Mouse (Mus musculus) hindbrain, embryonic 13.5 days (tissue): ENCODE results near the gene Ep300. TPM values are rescaled to one million over a fixed set of nuclear protein-coding genes. Genes with fewer than 3 reads are reported as not detected.
"Not testable (repeated sequence)": the region's sequence is repeated elsewhere in the genome, so short reads cannot be mapped to it uniquely, and the experiment has no call there.

ENCODE experiments used
- ATAC-seq: fragments of 200-750 bp; cut with Nextera tagmentation; 2 replicates; pipeline ENCODE4 v1.8.0; 2017; ENCODE audit warnings: moderate TSS enrichment; ENCODE audit not compliant: low FRiP score
- H3K27ac ChIP-seq: fragments of 300-500 bp; sonication (generic); 2 replicates; pipeline ENCODE4 v1.5.1; 2015; ENCODE audit warnings: inconsistent platforms, mild to moderate bottlenecking, moderate library complexity
- H3K27me3 ChIP-seq: fragments of 300-500 bp; sonication (generic); 2 replicates; pipeline ENCODE4 v1.6.1; 2015; ENCODE audit warnings: mild to moderate bottlenecking, inconsistent platforms
- H3K36me3 ChIP-seq: fragments of 300-500 bp; sonication (generic); 2 replicates; pipeline ENCODE4 v1.6.1; 2015; ENCODE audit warnings: mild to moderate bottlenecking, inconsistent platforms
- H3K4me1 ChIP-seq: fragments of 300-500 bp; sonication (generic); replicated peaks from 2 replicates; pipeline ENCODE4 v1.6.1; 2015; ENCODE audit warnings: inconsistent platforms
- H3K4me2 ChIP-seq: fragments of 300-500 bp; sonication (generic); 2 replicates; pipeline ENCODE4 v1.6.1; 2015; ENCODE audit warnings: inconsistent platforms, mild to moderate bottlenecking, moderate library complexity
- H3K4me3 ChIP-seq: fragments of 300-500 bp; sonication (generic); 2 replicates; pipeline ENCODE4 v1.5.1; 2015; ENCODE audit warnings: mild to moderate bottlenecking, inconsistent platforms
- H3K9ac ChIP-seq: fragments of 300-500 bp; sonication (generic); 2 replicates; pipeline ENCODE4 v1.6.1; 2015; ENCODE audit warnings: mild to moderate bottlenecking, inconsistent platforms
- H3K9me3 ChIP-seq: fragments of 300-500 bp; sonication (generic); 2 replicates; pipeline ENCODE4 v1.6.1; 2016; ENCODE audit warnings: inconsistent platforms
- WGBS: fragments of 180-500 bp; shearing (Covaris S2); methylation state at CpG from one replicate; pipeline ENCODE4 v1.1.7; 2015; 5-methylcytosine and 5-hydroxymethylcytosine counted together
- polyA plus RNA-seq: library from polyadenylated mRNA; unstranded; fragments of >200 nt; fragmentation: Nextera tagmentation; extraction: Ambion mirVana; gene quantifications from 2 replicates; pipeline ENCODE4 v1.2.1, GENCODE M21; 2015

Gene Ep300
- polyA plus RNA-seq, 1 experiment from 2014 or later: 20.6 TPM

DNA sequence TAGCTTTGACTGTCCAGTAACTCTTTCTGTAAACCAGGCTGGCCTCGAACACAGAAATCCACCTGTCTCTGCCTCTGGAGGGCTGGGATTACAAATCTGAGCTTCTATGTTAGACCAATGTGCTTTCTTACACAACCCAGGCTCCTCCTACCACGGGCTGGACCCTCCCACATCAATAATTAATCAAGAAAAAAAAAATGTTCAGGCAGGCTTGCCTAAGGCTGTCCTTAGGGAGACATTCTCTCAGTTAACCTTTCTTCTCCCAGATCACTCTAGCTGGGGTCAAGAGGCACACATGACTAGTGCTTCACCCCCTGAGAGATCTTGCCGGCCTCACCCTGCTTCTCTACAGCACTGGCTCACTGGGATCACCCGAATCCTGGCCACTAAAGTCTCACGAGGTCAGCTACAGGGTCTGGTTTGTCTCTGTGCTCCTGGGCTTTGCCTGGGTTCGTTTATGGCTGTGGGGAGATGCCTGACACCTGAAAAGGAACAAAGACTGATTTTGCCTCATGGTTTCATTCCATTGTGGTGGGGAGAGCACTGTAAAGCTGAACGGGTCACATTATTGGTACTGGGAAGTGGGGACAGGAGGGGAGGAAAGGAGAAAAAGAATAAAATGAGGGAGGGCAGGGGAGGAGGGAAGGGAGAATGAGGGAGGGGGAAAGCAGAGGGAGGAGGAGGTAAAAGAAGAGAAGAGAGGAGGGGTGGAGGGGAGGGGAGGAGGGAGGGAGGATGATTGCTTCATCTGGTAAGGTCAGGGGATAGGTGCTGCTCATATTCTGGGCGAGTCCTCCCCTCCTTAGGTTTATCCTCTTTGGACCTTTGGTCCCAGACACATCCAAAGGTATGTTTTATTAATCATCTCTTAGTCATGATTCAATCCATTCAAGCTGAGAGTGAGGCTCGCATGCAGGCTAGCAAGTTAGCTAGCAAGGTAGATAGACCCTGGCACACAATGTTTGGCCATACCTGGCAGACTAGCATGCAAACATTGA is 22.4 kb upstream of the Ep300 start:
- no peak overlapping the region for H3K4me2 ChIP-seq
- H3K9me3 ChIP-seq: no peaks in the 10 kb centered on the region
- H3K4me1 ChIP-seq: no peaks in the 10 kb centered on the region
- no peak overlapping the region for H3K4me3 ChIP-seq
- H3K36me3 ChIP-seq: no peaks in the 10 kb centered on the region
- no peak overlapping the region for H3K27ac ChIP-seq
- no peak for ATAC-seq
- H3K9ac ChIP-seq: no peak overlapping the region
- 38% methylated on average over 9 of the region's 9 CpGs for WGBS
- no peaks in the 10 kb centered on the region for H3K27me3 ChIP-seq

DNA sequence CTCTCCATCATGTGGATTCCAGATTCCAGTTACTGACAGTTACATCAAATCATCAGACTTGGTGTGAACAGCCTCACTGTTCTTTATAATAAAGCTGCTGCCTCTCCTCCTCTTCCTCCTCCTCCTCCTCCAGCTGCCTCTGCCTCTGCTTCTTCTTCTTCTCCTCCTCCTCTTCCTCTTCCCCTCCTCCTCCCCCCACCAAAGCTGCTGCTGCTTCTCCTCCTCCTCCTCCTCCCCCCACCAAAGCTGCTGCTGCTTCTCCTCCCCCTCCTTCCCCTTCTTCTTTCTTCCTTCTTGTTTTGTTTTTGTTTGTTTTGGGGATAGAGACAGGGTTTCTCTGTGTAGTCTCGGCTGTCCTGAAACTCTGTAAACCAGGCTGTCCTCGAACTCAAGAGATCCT is 17.1 kb upstream of the Ep300 start:
- WGBS: 50% methylated on average over 2 of the region's 2 CpGs
- Histone ChIP-seq H3K27me3 (no peaks in the 10 kb centered on the region), H3K4me2 (no peak overlapping the region), H3K4me1 (no peaks in the 10 kb centered on the region), H3K9ac (no peak overlapping the region), H3K4me3 (no peak overlapping the region), H3K9me3 (no peaks in the 10 kb centered on the region), H3K36me3 (no peaks in the 10 kb centered on the region), H3K27ac (no peak overlapping the region)
- no peak for ATAC-seq

DNA sequence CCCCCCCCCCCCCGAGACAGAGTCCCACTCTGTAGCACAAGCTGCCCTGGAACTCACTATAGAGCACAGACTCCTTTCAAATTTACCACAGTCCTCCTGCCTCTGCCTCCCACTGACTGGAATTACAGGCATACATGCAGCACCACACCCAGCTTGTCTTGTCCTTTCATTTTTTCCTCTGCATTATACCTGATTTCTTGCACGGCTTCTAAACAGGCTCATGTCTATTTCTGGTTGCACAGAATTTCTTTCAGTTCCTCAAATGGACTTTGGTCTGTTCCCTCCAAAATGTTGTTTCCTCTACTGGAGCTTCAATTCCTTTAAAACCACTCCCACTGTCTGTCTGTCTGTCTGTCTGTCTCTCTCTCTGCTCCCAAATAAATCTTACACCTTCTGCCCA is 16.6 kb upstream of the Ep300 start:
- ATAC-seq: no peak
- H3K4me3 ChIP-seq: no peak overlapping the region
- no peaks in the 10 kb centered on the region for H3K9me3 ChIP-seq
- no peaks in the 10 kb centered on the region for H3K27me3 ChIP-seq
- no peak overlapping the region for H3K9ac ChIP-seq
- no peak overlapping the region for H3K27ac ChIP-seq
- H3K4me1 ChIP-seq: no peaks in the 10 kb centered on the region
- no peak overlapping the region for H3K4me2 ChIP-seq
- no peaks in the 10 kb centered on the region for H3K36me3 ChIP-seq
- 79% methylated on average over 1 of the region's 2 CpGs for WGBS

DNA sequence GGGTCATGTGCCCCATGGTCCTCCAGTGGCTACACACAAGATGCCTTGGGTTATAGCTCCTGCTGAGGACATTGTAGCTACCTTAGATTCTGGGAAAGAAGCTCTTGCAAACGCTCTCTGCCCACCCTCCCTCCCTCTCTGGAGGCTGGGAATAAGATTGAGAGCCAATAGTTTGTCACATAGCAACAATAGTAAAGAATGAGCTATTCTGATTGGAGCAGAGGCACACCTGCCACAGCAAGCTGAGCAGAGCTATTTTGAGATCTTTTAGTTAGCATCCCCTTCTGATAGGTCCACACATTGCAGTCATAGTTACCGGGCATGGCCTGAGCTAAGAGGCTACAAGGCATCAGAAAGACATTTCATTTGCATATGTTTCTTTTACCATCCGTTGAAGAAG is 8.2 kb upstream of the Ep300 start:
- Histone ChIP-seq H3K4me2 (no peak overlapping the region), H3K36me3 (no peaks in the 10 kb centered on the region), H3K27ac (no peak overlapping the region), H3K9ac (no peak overlapping the region), H3K4me3 (no peak overlapping the region), H3K4me1 (no peaks in the 10 kb centered on the region), H3K27me3 (no peaks in the 10 kb centered on the region), H3K9me3 (no peaks in the 10 kb centered on the region)
- ATAC-seq: no peak
- WGBS: 10% methylated on average over 3 of the region's 3 CpGs

DNA sequence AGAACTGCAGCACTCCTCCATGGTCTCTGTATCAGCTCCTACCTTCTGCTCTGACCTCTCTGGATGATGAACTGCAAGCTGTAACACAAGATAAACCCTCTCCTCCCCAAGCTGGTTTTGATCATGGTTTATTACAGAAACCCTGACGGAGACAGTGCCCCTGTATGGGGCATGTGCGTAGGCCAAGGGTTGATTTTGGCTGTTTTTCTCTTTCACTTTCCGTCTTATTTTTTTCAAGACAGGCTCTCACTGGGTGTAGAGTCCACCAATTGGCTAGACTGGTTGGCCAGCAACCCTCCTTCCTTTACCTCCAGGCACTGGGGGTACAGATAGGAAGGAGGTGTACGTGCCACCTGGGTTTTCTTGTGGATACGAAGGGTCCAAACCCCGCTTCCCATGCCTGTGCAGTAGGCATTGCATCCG is 7.4 kb upstream of the Ep300 start:
- no peak overlapping the region for H3K4me2 ChIP-seq
- H3K9me3 ChIP-seq: no peaks in the 10 kb centered on the region
- H3K9ac ChIP-seq: no peak overlapping the region
- H3K36me3 ChIP-seq: no peaks in the 10 kb centered on the region
- H3K27me3 ChIP-seq: no peaks in the 10 kb centered on the region
- H3K4me3 ChIP-seq: no peak overlapping the region
- no peaks in the 10 kb centered on the region for H3K4me1 ChIP-seq
- no peak for ATAC-seq
- 90% methylated on average over 7 of the region's 7 CpGs for WGBS
- H3K27ac ChIP-seq: no peak overlapping the region

DNA sequence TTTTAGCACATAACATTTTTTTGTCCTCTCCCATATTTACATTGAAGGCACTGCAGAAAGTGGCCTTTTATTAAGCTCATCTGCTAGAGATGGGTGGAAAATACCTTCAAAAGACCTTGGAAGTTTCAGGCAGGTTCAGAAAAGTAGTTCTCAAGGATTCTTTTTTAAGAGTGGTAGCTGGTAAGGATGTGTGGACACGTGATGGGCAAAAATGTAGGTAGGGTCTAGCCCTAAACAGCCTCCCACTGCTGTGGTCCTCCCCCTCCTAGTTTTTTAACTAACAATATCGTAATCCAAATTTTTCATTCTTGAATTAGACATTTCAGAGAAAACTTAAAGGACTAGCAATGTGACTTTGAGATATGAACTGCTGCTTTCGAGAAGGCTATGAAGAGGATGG is 685 bp upstream of the Ep300 start:
- H3K27ac ChIP-seq: peak overlapping the region; percentile 88
- WGBS: 17% methylated on average over 3 of the region's 3 CpGs
- H3K27me3 ChIP-seq: no peaks in the 10 kb centered on the region
- peaks cover 3% of the 10 kb centered on the region; the same call in 1 of the 2 replicates for H3K36me3 ChIP-seq
- ATAC-seq: no peak
- peak overlapping the region; percentile 59 for H3K4me2 ChIP-seq
- peak overlapping the region; percentile 77 for H3K9ac ChIP-seq
- H3K9me3 ChIP-seq: no peaks in the 10 kb centered on the region
- H3K4me1 ChIP-seq: peaks cover 27% of the 10 kb centered on the region
- peak overlapping the region; percentile 97 for H3K4me3 ChIP-seq

DNA sequence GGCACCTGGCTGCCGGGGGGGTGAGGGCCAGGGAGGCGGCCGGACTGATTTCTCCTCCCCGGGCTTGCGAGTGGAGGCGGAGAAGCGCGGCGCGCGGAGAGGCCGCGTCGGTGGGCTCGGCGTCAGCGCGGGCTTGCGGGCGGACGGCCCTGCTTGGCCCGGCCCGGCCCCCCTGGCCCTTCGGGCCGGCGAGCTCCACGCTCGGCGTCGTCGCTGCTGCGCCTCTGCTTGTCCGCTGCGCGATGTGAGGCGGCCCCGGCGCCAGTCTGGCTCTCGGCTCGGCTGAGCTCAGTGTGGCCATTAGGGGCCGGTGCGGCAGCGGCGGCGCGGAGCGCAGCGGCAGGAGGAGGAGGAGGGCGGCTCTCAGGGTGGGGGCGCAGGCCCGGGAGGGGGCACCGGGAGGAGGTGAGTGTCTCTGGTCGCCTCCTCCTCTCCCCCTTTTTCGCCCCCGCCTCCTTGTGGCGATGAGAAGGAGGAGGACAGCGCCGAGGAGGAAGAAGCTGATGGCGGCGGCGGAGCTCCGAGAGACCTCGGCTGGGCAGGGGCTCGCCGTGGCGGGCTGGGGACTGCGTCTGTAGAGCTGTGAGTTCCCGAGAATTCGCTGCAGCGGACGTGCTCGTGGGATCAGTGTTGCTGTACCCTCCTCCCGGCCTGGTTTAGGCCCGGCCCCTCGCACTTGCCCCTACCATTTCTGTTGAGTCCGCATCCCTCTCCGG is 753 bp downstream of the Ep300 start:
- Histone ChIP-seq H3K4me2 (peak overlapping the region; percentile 97), H3K4me3 (peak overlapping the region; percentile 97), H3K4me1 (peaks cover 37% of the 10 kb centered on the region), H3K27ac (peak overlapping the region; percentile 100), H3K27me3 (no peaks in the 10 kb centered on the region), H3K9ac (peak overlapping the region; percentile 100), H3K9me3 (no peaks in the 10 kb centered on the region), H3K36me3 (peaks cover 3% of the 10 kb centered on the region; the same call in 1 of the 2 replicates)
- WGBS: under 1% methylated on average over 44 of the region's 77 CpGs
- ATAC-seq: peak; percentile 77

DNA sequence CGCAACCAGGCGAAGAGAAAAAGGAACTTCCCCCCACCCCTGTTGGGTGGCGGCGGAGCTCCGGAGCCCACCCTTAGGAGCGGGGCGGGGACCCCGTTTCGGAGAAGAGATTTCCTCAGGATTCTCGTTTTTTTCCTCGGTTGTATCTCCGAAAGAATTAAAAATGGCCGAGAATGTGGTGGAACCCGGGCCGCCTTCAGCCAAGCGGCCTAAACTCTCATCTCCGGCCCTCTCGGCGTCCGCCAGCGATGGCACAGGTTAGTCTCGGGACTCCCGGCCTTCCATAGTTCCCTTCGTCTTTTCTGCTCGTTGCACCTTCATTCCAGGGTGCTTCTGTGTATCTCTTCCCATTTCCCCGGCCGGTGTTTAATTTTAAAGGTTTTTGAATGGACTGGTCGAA is 1.3 kb downstream of the Ep300 start:
- H3K9ac ChIP-seq: peak overlapping the region; percentile 100
- H3K27me3 ChIP-seq: no peaks in the 10 kb centered on the region
- peak overlapping the region; percentile 97 for H3K4me2 ChIP-seq
- WGBS: under 1% methylated on average over 28 of the region's 28 CpGs
- H3K4me1 ChIP-seq: peaks cover 40% of the 10 kb centered on the region
- H3K27ac ChIP-seq: peak overlapping the region; percentile 100
- ATAC-seq: no peak
- H3K36me3 ChIP-seq: peaks cover 3% of the 10 kb centered on the region; the same call in 1 of the 2 replicates
- H3K4me3 ChIP-seq: peak overlapping the region; percentile 97
- H3K9me3 ChIP-seq: no peaks in the 10 kb centered on the region

DNA sequence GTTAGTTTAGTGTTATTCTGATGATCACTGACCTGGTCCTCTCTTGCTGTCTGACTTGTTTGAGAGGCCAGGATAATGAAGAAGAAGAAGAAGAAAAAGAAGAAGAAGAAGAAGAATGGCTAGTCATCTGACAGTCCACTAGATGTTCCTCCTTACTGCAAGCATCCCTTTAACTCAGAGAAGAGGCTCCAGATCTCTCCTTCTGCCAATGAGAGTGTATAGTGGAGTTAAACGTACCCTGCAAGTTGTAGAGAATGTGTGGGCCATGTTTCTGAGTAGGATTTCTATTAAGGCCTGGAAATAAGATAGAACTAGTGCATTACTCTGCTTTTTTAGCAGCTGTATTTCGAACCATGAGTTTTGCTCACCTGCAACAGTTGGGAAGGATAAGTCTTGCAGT is 2.5 kb downstream of the Ep300 start:
- peak overlapping the region; percentile 100 for H3K9ac ChIP-seq
- H3K27ac ChIP-seq: peak overlapping the region; percentile 100; the same call in 1 of the 2 replicates
- H3K27me3 ChIP-seq: no peaks in the 10 kb centered on the region
- H3K36me3 ChIP-seq: peaks cover 6% of the 10 kb centered on the region
- H3K9me3 ChIP-seq: no peaks in the 10 kb centered on the region
- 47% methylated on average over 2 of the region's 2 CpGs for WGBS
- H3K4me3 ChIP-seq: peak overlapping the region; percentile 97
- ATAC-seq: no peak
- peaks cover 40% of the 10 kb centered on the region for H3K4me1 ChIP-seq
- H3K4me2 ChIP-seq: peak overlapping the region; percentile 97

DNA sequence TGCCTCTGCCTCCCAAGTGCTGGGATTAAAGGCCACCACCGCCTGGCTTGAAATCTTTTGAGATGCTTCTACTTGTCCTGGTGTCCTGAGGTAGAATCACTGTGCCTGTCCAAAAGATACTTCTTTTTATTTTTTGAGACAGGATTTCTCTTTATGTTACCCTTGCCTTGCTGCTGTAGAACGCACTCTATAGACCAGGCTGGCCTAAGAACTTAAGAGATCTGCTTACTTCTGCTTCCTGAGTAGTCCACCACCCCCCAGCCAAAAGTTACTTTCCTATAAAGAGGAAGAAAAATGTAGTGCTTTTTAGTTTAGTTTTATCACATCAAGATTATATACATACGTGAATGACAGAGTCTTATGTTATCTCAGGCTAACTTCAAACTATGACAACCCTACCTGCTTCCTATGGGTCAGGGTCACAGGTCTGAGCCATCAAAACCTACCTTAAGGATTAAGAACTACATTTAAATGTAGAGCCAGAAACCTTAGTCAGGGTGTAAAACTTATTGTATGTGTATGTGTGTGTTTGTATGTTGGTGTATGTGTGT is 9.1 kb downstream of the Ep300 start:
- H3K27ac ChIP-seq: no peak overlapping the region

DNA sequence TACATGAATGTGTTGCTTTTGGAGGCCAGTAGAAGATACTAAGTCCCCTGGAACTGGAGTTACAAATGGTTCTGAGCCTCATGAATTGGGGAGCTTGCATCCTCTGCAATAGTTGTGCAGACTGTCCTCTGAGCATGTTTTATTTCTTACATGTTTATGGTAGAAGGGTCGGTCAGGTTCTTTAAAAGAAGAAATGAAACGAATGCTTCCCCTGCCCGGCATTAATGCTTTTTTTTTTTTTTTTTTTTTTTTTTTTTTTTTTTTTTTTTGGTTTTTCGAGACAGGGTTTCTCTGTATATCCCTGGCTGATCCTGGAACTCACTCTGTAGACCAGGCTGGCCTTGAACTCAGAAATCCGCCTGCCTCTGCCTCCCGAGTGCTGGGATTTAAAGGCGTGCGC is 13.6 kb downstream of the Ep300 start:
- not testable (repeated sequence) for ATAC-seq

More for the DNA sequence above, 9.1 kb downstream of the Ep300 start:
- 92% methylated on average over 3 of the region's 3 CpGs for WGBS
- Histone ChIP-seq H3K4me2 (no peak overlapping the region), H3K36me3 (peaks cover 16% of the 10 kb centered on the region), H3K4me1 (peaks cover 23% of the 10 kb centered on the region), H3K9me3 (no peaks in the 10 kb centered on the region), H3K4me3 (no peak overlapping the region), H3K9ac (no peak overlapping the region), H3K27me3 (no peaks in the 10 kb centered on the region)
- ATAC-seq: no peak

DNA sequence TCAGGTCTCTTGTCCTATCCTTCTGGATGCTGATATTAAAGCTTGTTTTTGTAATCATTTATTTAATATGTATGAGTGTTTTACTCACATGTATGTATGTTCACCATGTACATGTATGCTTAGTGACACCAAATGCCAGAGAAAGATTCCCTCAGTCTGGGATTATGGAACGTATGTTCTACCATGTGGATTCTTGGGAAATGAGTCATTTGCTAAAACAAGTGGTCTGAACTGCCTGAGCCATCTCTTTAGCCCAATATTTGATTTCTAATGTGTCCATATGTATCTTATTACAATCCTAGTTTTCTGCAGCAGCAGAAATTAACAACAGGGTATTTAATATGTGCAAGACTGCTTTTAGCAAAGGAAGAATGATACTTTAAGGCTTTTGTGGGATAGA is 20.1 kb downstream of the Ep300 start:
- Histone ChIP-seq H3K36me3 (peaks cover 52% of the 10 kb centered on the region), H3K4me2 (no peak overlapping the region), H3K4me3 (no peak overlapping the region), H3K9me3 (no peaks in the 10 kb centered on the region), H3K9ac (no peak overlapping the region), H3K27ac (no peak overlapping the region), H3K4me1 (peaks cover 16% of the 10 kb centered on the region; the same call in 1 of the 2 replicates), H3K27me3 (no peaks in the 10 kb centered on the region)
- no peak for ATAC-seq
- WGBS: 90% methylated on average over 1 of the region's 1 CpGs

More for the DNA sequence above, 13.6 kb downstream of the Ep300 start:
- Histone ChIP-seq H3K36me3 (peaks cover 24% of the 10 kb centered on the region), H3K4me1 (peaks cover 15% of the 10 kb centered on the region; the same call in 1 of the 2 replicates)
- 89% methylated on average over 8 of the region's 8 CpGs for WGBS
- H3K4me2 ChIP-seq, H3K9ac ChIP-seq, H3K9me3 ChIP-seq, H3K27ac ChIP-seq, H3K4me3 ChIP-seq, H3K27me3 ChIP-seq: not testable (repeated sequence)
